Mouse (Mus musculus) neural tube, embryonic 12.5 days (tissue): ENCODE results near the gene Pcbp2. TPM values are rescaled to one million over a fixed set of nuclear protein-coding genes. Genes with fewer than 3 reads are reported as not detected.

ENCODE experiments used
- ATAC-seq: fragments of 200-750 bp; cut with Nextera tagmentation; 2 replicates; pipeline ENCODE4 v1.8.0; 2017; ENCODE audit warnings: low read depth, mild to moderate bottlenecking, moderate TSS enrichment, moderate library complexity; ENCODE audit not compliant: low FRiP score
- H3K27ac ChIP-seq: fragments of 300-500 bp; sonication (generic); 2 replicates; pipeline ENCODE4 v1.5.1; 2016
- H3K27me3 ChIP-seq: fragments of 300-500 bp; sonication (generic); replicated peaks from 2 replicates; pipeline ENCODE4 v1.6.1; 2016; ENCODE audit warnings: mild to moderate bottlenecking
- H3K36me3 ChIP-seq: fragments of 300-500 bp; sonication (generic); 2 replicates; pipeline ENCODE4 v1.6.1; 2016; ENCODE audit warnings: mild to moderate bottlenecking
- H3K4me1 ChIP-seq: fragments of 300-500 bp; sonication (generic); 2 replicates; pipeline ENCODE4 v1.6.1; 2016
- H3K4me2 ChIP-seq: fragments of 300-500 bp; sonication (generic); replicated peaks from 2 replicates; pipeline ENCODE4 v1.6.1; 2016; ENCODE audit warnings: mild to moderate bottlenecking
- H3K4me3 ChIP-seq: fragments of 300-500 bp; sonication (generic); 2 replicates; pipeline ENCODE4 v1.5.1; 2016
- H3K9ac ChIP-seq: fragments of 300-500 bp; sonication (generic); 2 replicates; pipeline ENCODE4 v1.6.1; 2016; ENCODE audit warnings: mild to moderate bottlenecking
- H3K9me3 ChIP-seq: fragments of 300-500 bp; sonication (generic); 2 replicates; pipeline ENCODE4 v1.6.1; 2016; ENCODE audit warnings: mild to moderate bottlenecking
- WGBS: fragments of 180-500 bp; shearing (Covaris S2); methylation state at CpG from one replicate; pipeline ENCODE4 v1.1.7; 2016; 5-methylcytosine and 5-hydroxymethylcytosine counted together
- polyA plus RNA-seq: library from polyadenylated mRNA; unstranded; fragments of >200 nt; fragmentation: Nextera tagmentation; extraction: Ambion mirVana; gene quantifications from 2 replicates; pipeline ENCODE4 v1.2.1, GENCODE M21; 2016

The Pcbp2 gene
- polyA plus RNA-seq, 1 experiment from 2014 or later = 144 TPM

DNA sequence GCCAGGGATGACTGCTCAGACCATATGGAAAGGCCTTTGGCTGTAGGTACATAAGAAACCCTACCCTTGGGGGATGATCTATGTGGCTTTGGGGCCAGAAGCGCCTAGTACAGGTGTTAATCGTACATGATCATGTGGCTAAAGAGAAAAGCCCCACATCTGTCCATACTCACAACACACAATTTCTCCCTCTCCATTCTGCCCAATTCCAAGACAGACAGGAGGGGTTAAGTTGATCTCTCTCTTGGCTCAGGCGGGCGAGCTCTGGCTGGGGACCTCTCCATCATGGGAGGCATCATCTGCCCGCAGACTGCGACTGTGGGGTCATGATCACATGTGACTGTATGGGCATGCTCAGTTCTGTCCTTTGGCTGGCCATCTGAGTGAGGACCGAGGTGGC lies 63.6 kb downstream of the Pcbp2 start:
- no peak for ATAC-seq
- Histone ChIP-seq H3K4me2 (no peak overlapping the region), H3K4me3 (no peak overlapping the region), H3K9me3 (no peaks in the 10 kb centered on the region), H3K27ac (no peak overlapping the region), H3K4me1 (no peaks in the 10 kb centered on the region), H3K9ac (no peak overlapping the region), H3K27me3 (no peaks in the 10 kb centered on the region), H3K36me3 (peaks cover 43% of the 10 kb centered on the region)
- 93% methylated on average over 7 of the region's 7 CpGs for WGBS

DNA sequence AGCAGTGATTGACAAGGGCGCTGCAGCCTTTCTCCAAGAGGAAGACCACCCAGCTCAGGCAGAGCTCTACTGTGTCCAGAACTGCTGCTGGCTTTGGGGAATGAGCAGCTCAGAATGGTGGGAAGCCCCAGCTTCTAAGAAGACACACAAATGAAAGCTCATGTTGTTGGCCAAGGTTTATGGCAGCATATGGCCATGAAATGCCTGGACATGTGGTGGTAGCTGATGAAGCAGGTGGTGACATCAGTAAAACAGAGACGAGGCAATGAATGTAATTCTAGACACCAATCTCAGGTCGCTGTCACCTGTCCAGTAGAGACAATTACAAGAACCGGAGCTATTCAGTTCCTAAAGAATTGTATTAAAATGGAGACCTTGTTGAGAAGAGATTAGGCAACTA lies 74.5 kb downstream of the Pcbp2 start:
- ATAC-seq = no peak
- no peak overlapping the region for H3K4me2 ChIP-seq
- H3K36me3 ChIP-seq = peaks cover 40% of the 10 kb centered on the region
- no peaks in the 10 kb centered on the region for H3K4me1 ChIP-seq
- H3K27me3 ChIP-seq = no peaks in the 10 kb centered on the region
- H3K9ac ChIP-seq = no peak overlapping the region
- H3K27ac ChIP-seq = no peak overlapping the region
- H3K9me3 ChIP-seq = no peaks in the 10 kb centered on the region
- 91% methylated on average over 4 of the region's 4 CpGs for WGBS
- H3K4me3 ChIP-seq = no peak overlapping the region

GRCm38 (mm10) chr15:102546246-102546645 lies 75.9 kb downstream of the Pcbp2 start:
- Histone ChIP-seq H3K9ac (no peak overlapping the region), H3K27ac (no peak overlapping the region), H3K4me2 (no peak overlapping the region), H3K9me3 (no peaks in the 10 kb centered on the region), H3K36me3 (peaks cover 29% of the 10 kb centered on the region), H3K27me3 (no peaks in the 10 kb centered on the region), H3K4me1 (no peaks in the 10 kb centered on the region), H3K4me3 (no peak overlapping the region)
- 92% methylated on average over 3 of the region's 3 CpGs for WGBS
- ATAC-seq = no peak

DNA sequence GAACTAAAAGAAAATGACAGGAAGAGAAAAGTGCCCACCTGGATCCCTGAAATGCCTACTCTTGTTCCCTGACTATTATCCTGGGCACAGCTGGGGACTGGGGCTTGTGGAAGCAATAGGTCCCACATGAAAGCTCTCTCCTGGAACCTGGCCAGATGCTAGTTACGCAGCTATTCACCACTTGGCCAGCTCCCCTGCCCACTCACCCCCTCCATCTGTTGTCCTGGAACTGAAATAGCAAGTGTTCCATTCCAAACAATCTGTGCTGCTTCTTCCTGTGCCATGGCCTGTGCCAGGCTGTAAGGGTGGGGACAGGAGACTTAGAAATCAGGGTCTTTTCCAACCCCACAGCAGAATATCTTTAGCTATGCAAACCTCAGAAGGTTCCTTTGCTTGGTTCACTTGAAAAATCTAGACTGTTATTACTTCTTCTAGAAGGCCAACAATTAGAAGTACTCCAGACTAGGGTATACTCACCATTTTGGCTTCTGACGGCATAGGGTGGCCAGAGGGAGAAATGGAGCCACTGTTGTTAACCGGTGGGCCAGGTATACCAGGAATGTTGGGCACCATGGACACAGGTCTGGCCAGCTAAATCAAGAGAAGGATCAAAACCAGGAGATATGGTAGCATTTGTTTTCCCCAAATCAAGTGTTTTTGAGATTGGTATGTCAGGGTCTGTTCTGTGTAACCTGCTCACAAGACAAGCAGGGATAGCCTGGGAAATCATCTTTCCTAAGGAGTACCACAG lies 76.5 kb downstream of the Pcbp2 start:
- Histone ChIP-seq H3K9ac (no peak overlapping the region), H3K36me3 (peaks cover 31% of the 10 kb centered on the region), H3K4me3 (no peak overlapping the region), H3K27me3 (no peaks in the 10 kb centered on the region), H3K27ac (no peak overlapping the region), H3K4me2 (no peak overlapping the region), H3K4me1 (no peaks in the 10 kb centered on the region), H3K9me3 (no peaks in the 10 kb centered on the region)
- WGBS = 84% methylated on average over 3 of the region's 3 CpGs
- no peak for ATAC-seq

- peaks cover 32% of the 10 kb centered on the region for H3K36me3 ChIP-seq
These were observed 77.1 kb downstream of the Pcbp2 start for GRCm38 (mm10) chr15:102547478-102547877.

More at GRCm38 (mm10) chr15:102547478-102547877, 77.1 kb downstream of the Pcbp2 start:
- no peak overlapping the region for H3K4me3 ChIP-seq
- H3K9ac ChIP-seq = no peak overlapping the region
- no peak overlapping the region for H3K27ac ChIP-seq
- 89% methylated on average over 3 of the region's 3 CpGs for WGBS
- no peak overlapping the region for H3K4me2 ChIP-seq
- no peaks in the 10 kb centered on the region for H3K4me1 ChIP-seq
- H3K9me3 ChIP-seq = no peaks in the 10 kb centered on the region
- H3K27me3 ChIP-seq = no peaks in the 10 kb centered on the region
- ATAC-seq = no peak

Other genes with a start within 250 kb of the Pcbp2 start
- 0.29 and 0.79 TPM in 2 replicates for gene Itgb7, start 238.6 kb upstream of the Pcbp2 start, polyA plus RNA-seq
- gene Rarg, start 213.0 kb upstream of the Pcbp2 start, polyA plus RNA-seq = 15.4 and 18.7 TPM in 2 replicates
- gene Gm9918, start 200.0 kb upstream of the Pcbp2 start, polyA plus RNA-seq = 0.09 and 0.23 TPM in 2 replicates
- gene Mfsd5, start 191.1 kb upstream of the Pcbp2 start, polyA plus RNA-seq = 53.2 and 56.4 TPM in 2 replicates
- gene Espl1, start 174.3 kb upstream of the Pcbp2 start, polyA plus RNA-seq = 22.5 and 25.4 TPM in 2 replicates
- 373 and 404 TPM in 2 replicates for gene Pfdn5, start 144.4 kb upstream of the Pcbp2 start, polyA plus RNA-seq
- gene Myg1, start 138.8 kb upstream of the Pcbp2 start, polyA plus RNA-seq = 90.4 and 94.9 TPM in 2 replicates
- 51.3 and 53.2 TPM in 2 replicates for gene Aaas, start 119.8 kb upstream of the Pcbp2 start, polyA plus RNA-seq
- gene Sp7, start 103.4 kb upstream of the Pcbp2 start, polyA plus RNA-seq = 0.57 and 0.81 TPM in 2 replicates
- gene Sp1, start 64.4 kb upstream of the Pcbp2 start, polyA plus RNA-seq = 6.9 and 7.7 TPM in 2 replicates
- gene Amhr2, start 25.2 kb upstream of the Pcbp2 start, polyA plus RNA-seq = 0.23 TPM in 2 replicates
- 80.5 and 80.6 TPM in 2 replicates for gene Prr13, start 11.5 kb upstream of the Pcbp2 start, polyA plus RNA-seq
- not detected in 2 replicates for gene Gm10337, start 33.2 kb downstream of the Pcbp2 start, polyA plus RNA-seq
- 48.8 and 51.9 TPM in 2 replicates for gene Map3k12, start 46.5 kb downstream of the Pcbp2 start, polyA plus RNA-seq
- gene Tarbp2, start 47.7 kb downstream of the Pcbp2 start, polyA plus RNA-seq = 97.9 and 105 TPM in 2 replicates
- gene Npff, start 54.4 kb downstream of the Pcbp2 start, polyA plus RNA-seq = 4.8 and 5.4 TPM in 2 replicates
- not detected in 2 replicates for gene Gm28047, start 154.5 kb downstream of the Pcbp2 start, polyA plus RNA-seq
- 22.0 and 23.9 TPM in 2 replicates for gene Atf7, start 154.9 kb downstream of the Pcbp2 start, polyA plus RNA-seq
- 61.1 and 62.7 TPM in 2 replicates for gene Atp5g2, start 201.8 kb downstream of the Pcbp2 start, polyA plus RNA-seq